Mouse (Mus musculus) embryo, embryonic 10.5 days (tissue): ENCODE data around the gene Ubr4.
"Not testable (repeated sequence)": the region's sequence is repeated elsewhere in the genome, so short reads cannot be mapped to it uniquely, and the experiment has no call there.

Experiments
- DNase-seq: peaks from one replicate; pipeline ENCODE4 v3.0.0-alpha.2; 2015; ENCODE audit warnings: low spot score

Gene Ubr4

GRCm38 (mm10) chr4:139487085-139487484, 134.7 kb downstream of the Ubr4 start:
- peak; percentile 36 for DNase-seq

- DNase-seq = no peak
Measured at GRCm38 (mm10) chr4:139488325-139488724, 135.9 kb downstream of the Ubr4 start.

GRCm38 (mm10) chr4:139489946-139490345, 137.5 kb downstream of the Ubr4 start:
- no peak for DNase-seq

- DNase-seq = no peak
Measured at GRCm38 (mm10) chr4:139490413-139491055, 138.1 kb downstream of the Ubr4 start.

GRCm38 (mm10) chr4:139491541-139492170, 139.2 kb downstream of the Ubr4 start:
- DNase-seq = no peak

GRCm38 (mm10) chr4:139492258-139492833, 139.9 kb downstream of the Ubr4 start:
- DNase-seq = no peak

GRCm38 (mm10) chr4:139493227-139494025, 141.0 kb downstream of the Ubr4 start:
- DNase-seq = no peak

GRCm38 (mm10) chr4:139500814-139501213, 148.4 kb downstream of the Ubr4 start:
- DNase-seq = no peak

GRCm38 (mm10) chr4:139501702-139502101, 149.3 kb downstream of the Ubr4 start:
- DNase-seq = no peak

- no peak for DNase-seq
Measured at GRCm38 (mm10) chr4:139503919-139504318, 151.5 kb downstream of the Ubr4 start.

GRCm38 (mm10) chr4:139505716-139506115, 153.3 kb downstream of the Ubr4 start:
- no peak for DNase-seq

GRCm38 (mm10) chr4:139506727-139507126, 154.3 kb downstream of the Ubr4 start:
- no peak for DNase-seq

- no peak for DNase-seq
Measured at GRCm38 (mm10) chr4:139509069-139509468, 156.7 kb downstream of the Ubr4 start.

- no peak for DNase-seq
Measured at GRCm38 (mm10) chr4:139511557-139511956, 159.1 kb downstream of the Ubr4 start.

GRCm38 (mm10) chr4:139512985-139513384, 160.6 kb downstream of the Ubr4 start:
- no peak for DNase-seq

- DNase-seq = no peak
Measured at GRCm38 (mm10) chr4:139519221-139519620, 166.8 kb downstream of the Ubr4 start.

GRCm38 (mm10) chr4:139521926-139522325, 169.5 kb downstream of the Ubr4 start:
- DNase-seq = no peak

GRCm38 (mm10) chr4:139526475-139526874, 174.1 kb downstream of the Ubr4 start:
- no peak for DNase-seq

- DNase-seq = not testable (repeated sequence)
Measured at GRCm38 (mm10) chr4:139530248-139530647, 177.8 kb downstream of the Ubr4 start, which contains the start of gene Iffo2. TSS of gene Iffo2 (plus strand) at chr4:139530548.

GRCm38 (mm10) chr4:139532081-139532480, 179.7 kb downstream of the Ubr4 start:
- no peak for DNase-seq

GRCm38 (mm10) chr4:139535127-139535695, 182.8 kb downstream of the Ubr4 start:
- peak; percentile 71 for DNase-seq

- DNase-seq = no peak
Measured at GRCm38 (mm10) chr4:139535719-139536118, 183.3 kb downstream of the Ubr4 start.
